Mouse (Mus musculus): ENCODE measurements around the gene Smarca5.
A peak's percentile ranks its signal among the peaks of the same experiment; 100 is the strongest.

The Smarca5 gene

GRCm38 (mm10) chr8:80739155-80739924 is at the start of gene Smarca5:
Gene Smarca5 (minus strand): TSS chr8:80739497.
- DNase-seq: peak; percentile 96

- no peak for DNase-seq
Measured at GRCm38 (mm10) chr8:80784559-80784958, 45.3 kb upstream of the Smarca5 start.

- no peak for DNase-seq
Measured at GRCm38 (mm10) chr8:80783271-80783670, 44.0 kb upstream of the Smarca5 start.

GRCm38 (mm10) chr8:80781338-80781737 is 42.0 kb upstream of the Smarca5 start:
- DNase-seq: no peak

- DNase-seq: no peak
Measured at GRCm38 (mm10) chr8:80780271-80780670, 41.0 kb upstream of the Smarca5 start.

GRCm38 (mm10) chr8:80776436-80776835 is 37.1 kb upstream of the Smarca5 start:
- DNase-seq: peak; percentile 55

GRCm38 (mm10) chr8:80772732-80773460 is 33.6 kb upstream of the Smarca5 start:
- DNase-seq: peak; percentile 52

GRCm38 (mm10) chr8:80768451-80768850 is 29.2 kb upstream of the Smarca5 start:
- DNase-seq: no peak

- DNase-seq: peak; percentile 86
Measured at GRCm38 (mm10) chr8:80753017-80753715, 13.9 kb upstream of the Smarca5 start.

GRCm38 (mm10) chr8:80752429-80752828 is 13.1 kb upstream of the Smarca5 start:
- no peak for DNase-seq

GRCm38 (mm10) chr8:80749091-80749490 is 9.8 kb upstream of the Smarca5 start:
- no peak for DNase-seq

- no peak for DNase-seq
Measured at GRCm38 (mm10) chr8:80739932-80740331, 635 bp upstream of the Smarca5 start.

GRCm38 (mm10) chr8:80738388-80739154 is 726 bp downstream of the Smarca5 start:
- peak; percentile 35 for DNase-seq

- DNase-seq: no peak
Measured at GRCm38 (mm10) chr8:80738046-80738387, 1.3 kb downstream of the Smarca5 start.

- no peak for DNase-seq
Measured at GRCm38 (mm10) chr8:80732326-80732725, 7.0 kb downstream of the Smarca5 start.

GRCm38 (mm10) chr8:80714461-80714860 is 24.8 kb downstream of the Smarca5 start:
- no peak for DNase-seq

GRCm38 (mm10) chr8:80710670-80711400 is 28.5 kb downstream of the Smarca5 start:
- DNase-seq: peak; percentile 14

- DNase-seq: peak; percentile 72
Measured at GRCm38 (mm10) chr8:80688141-80688540, 51.2 kb downstream of the Smarca5 start.

- no peak for DNase-seq
Measured at GRCm38 (mm10) chr8:80683756-80684335, 55.5 kb downstream of the Smarca5 start.

GRCm38 (mm10) chr8:80682594-80682993 is 56.7 kb downstream of the Smarca5 start:
- DNase-seq: no peak

GRCm38 (mm10) chr8:80669277-80669901 is 69.9 kb downstream of the Smarca5 start:
- no peak for DNase-seq
